Mouse (Mus musculus) forebrain, embryonic 12.5 days (tissue): ENCODE measurements around the gene Cadm3. TPM values are rescaled to one million over a fixed set of nuclear protein-coding genes. Genes with fewer than 3 reads are reported as not detected.
A peak's percentile ranks its signal among the peaks of the same experiment; 100 is the strongest.

Experiments
- ATAC-seq: fragments of 200-750 bp; cut with Nextera tagmentation; 2 replicates; pipeline ENCODE4 v1.8.0; 2017; ENCODE audit warnings: moderate TSS enrichment; ENCODE audit not compliant: low FRiP score
- H3K27ac ChIP-seq: fragments of 300-500 bp; sonication (generic); 2 replicates; pipeline ENCODE4 v1.5.1; 2016; ENCODE audit warnings: mild to moderate bottlenecking
- H3K27me3 ChIP-seq: fragments of 300-500 bp; sonication (generic); 2 replicates; pipeline ENCODE4 v1.6.1; 2016; ENCODE audit warnings: mild to moderate bottlenecking
- H3K36me3 ChIP-seq: fragments of 300-500 bp; sonication (generic); replicated peaks from 2 replicates; pipeline ENCODE4 v1.6.1; 2016; ENCODE audit warnings: mild to moderate bottlenecking
- H3K4me1 ChIP-seq: fragments of 300-500 bp; sonication (generic); 2 replicates; pipeline ENCODE4 v1.6.1; 2016
- H3K4me2 ChIP-seq: fragments of 300-500 bp; sonication (generic); 2 replicates; pipeline ENCODE4 v1.6.1; 2016; ENCODE audit warnings: mild to moderate bottlenecking, moderate library complexity
- H3K4me3 ChIP-seq: fragments of 300-500 bp; sonication (generic); replicated peaks from 2 replicates; pipeline ENCODE4 v1.5.1; 2016; ENCODE audit warnings: mild to moderate bottlenecking
- H3K9ac ChIP-seq: fragments of 300-500 bp; sonication (generic); 2 replicates; pipeline ENCODE4 v1.6.1; 2016; ENCODE audit warnings: mild to moderate bottlenecking
- H3K9me3 ChIP-seq: fragments of 300-500 bp; sonication (generic); 2 replicates; pipeline ENCODE4 v1.6.1; 2016
- WGBS: fragments of 180-500 bp; shearing (Covaris S2); methylation state at CpG from one replicate; pipeline ENCODE4 v1.1.7; 2016; 5-methylcytosine and 5-hydroxymethylcytosine counted together
- polyA plus RNA-seq: library from polyadenylated mRNA; unstranded; fragments of >200 nt; fragmentation: Nextera tagmentation; extraction: Ambion mirVana; gene quantifications from 2 replicates; pipeline ENCODE4 v1.2.1, GENCODE M21; 2016

Cadm3 gene
- polyA plus RNA-seq, 1 experiment from 2014 or later = 22.2 TPM

DNA sequence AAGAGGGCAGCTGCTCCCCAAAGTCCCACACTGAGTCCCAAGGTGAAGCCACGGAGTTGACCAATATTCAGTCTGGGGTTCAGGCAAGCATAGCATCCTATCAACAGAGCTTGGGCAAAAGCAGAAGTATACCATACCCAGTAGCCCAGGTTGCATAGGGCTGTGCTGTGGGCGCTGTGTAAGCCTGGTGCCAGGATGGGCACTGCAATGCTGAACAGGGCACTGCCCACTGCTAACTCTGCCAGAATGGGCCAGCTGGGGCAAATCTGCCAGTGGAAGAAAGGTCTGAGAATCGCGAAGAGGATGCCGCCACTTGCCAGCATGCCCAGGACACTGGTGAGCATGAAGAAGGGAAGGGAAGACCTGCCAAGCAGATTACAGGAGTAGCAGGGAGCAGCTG lies 35.1 kb downstream of the Cadm3 start:
- Histone ChIP-seq H3K27ac (no peak overlapping the region), H3K9ac (no peak overlapping the region), H3K4me2 (no peak overlapping the region), H3K27me3 (no peaks in the 10 kb centered on the region), H3K9me3 (no peaks in the 10 kb centered on the region), H3K4me3 (no peak overlapping the region), H3K36me3 (0 out of 2 replicates have a peak, but pooled peaks cover 6% of the 10 kb centered on the region), H3K4me1 (peaks cover 24% of the 10 kb centered on the region)
- ATAC-seq = no peak
- 90% methylated on average over 5 of the region's 5 CpGs for WGBS

DNA sequence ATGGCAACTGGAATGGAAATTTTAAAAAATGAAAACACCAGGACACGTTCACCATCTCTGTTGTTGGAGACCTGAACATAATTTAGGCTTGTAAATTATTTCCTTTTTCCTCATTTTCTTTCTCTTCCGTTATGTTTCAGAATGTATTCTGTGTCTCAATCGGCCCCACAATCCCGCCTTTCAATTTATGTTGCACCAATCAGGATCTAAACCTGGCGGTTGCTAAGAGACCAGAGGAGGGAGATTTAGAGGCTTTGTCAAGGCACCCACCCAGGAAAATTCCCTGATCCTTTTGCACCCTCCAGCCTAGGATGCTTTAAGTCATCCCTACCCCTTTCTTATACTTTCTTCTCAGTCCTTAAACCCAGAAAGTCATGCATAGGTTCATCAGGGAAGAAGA lies 37.8 kb downstream of the Cadm3 start:
- H3K36me3 ChIP-seq = no peaks in the 10 kb centered on the region
- no peaks in the 10 kb centered on the region for H3K27me3 ChIP-seq
- no peak overlapping the region for H3K4me2 ChIP-seq
- no peaks in the 10 kb centered on the region for H3K9me3 ChIP-seq
- 75% methylated on average over 5 of the region's 5 CpGs for WGBS
- H3K4me3 ChIP-seq = no peak overlapping the region
- ATAC-seq = no peak
- H3K27ac ChIP-seq = no peak overlapping the region
- no peak overlapping the region for H3K9ac ChIP-seq
- peaks cover 12% of the 10 kb centered on the region; the same call in 1 of the 2 replicates for H3K4me1 ChIP-seq

DNA sequence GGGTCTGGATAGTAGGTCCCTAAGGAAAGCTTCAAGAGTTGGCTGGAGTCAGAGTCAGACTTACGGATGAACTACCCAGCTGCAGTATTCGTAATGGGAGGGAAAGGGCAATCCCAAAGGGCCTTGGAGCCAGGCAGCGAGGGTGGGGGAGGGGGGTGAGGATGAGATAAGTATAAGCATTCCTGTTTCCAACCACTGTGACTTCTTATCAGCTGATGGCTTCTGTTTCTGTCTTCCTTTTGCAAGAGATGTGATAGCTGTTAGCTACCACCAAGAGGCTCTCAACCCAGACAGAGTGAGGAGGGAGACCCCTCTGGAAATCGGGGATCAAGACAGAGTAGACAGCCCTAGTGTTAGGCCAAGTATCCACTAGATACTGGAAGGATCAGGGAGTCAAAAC lies 38.3 kb downstream of the Cadm3 start:
- no peak overlapping the region for H3K9ac ChIP-seq
- 55% methylated on average over 4 of the region's 4 CpGs for WGBS
- H3K36me3 ChIP-seq = no peaks in the 10 kb centered on the region
- ATAC-seq = no peak
- H3K9me3 ChIP-seq = no peaks in the 10 kb centered on the region
- no peak overlapping the region for H3K4me2 ChIP-seq
- no peak overlapping the region for H3K4me3 ChIP-seq
- H3K27ac ChIP-seq = no peak overlapping the region
- H3K4me1 ChIP-seq = peaks cover 12% of the 10 kb centered on the region; the same call in 1 of the 2 replicates
- no peaks in the 10 kb centered on the region for H3K27me3 ChIP-seq

DNA sequence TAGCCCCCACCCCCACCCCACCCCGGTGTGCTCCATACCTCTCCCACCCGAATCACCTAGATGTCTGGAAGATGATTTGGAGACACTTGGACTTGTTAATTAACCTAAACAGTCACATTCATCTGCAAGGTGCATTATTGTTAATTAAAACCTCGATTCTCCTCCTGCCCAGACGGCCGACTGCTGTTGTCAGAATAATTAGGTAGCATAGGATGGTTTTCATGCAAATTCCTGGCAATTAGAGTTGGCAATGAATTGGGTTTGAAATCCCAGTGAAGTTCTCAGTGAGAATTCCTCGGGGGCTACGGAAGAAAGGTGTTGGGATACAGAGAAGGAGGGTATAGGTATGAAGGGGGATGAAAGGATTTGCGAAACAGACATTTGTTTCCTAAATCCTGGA lies 39.0 kb downstream of the Cadm3 start:
- Histone ChIP-seq H3K9me3 (no peaks in the 10 kb centered on the region), H3K4me1 (peaks cover 12% of the 10 kb centered on the region; the same call in 1 of the 2 replicates), H3K27me3 (no peaks in the 10 kb centered on the region), H3K4me3 (no peak overlapping the region), H3K27ac (no peak overlapping the region), H3K9ac (no peak overlapping the region), H3K36me3 (no peaks in the 10 kb centered on the region), H3K4me2 (no peak overlapping the region)
- peak; percentile 39; the same call in 1 of the 2 replicates for ATAC-seq
- 35% methylated on average over 8 of the region's 8 CpGs for WGBS

DNA sequence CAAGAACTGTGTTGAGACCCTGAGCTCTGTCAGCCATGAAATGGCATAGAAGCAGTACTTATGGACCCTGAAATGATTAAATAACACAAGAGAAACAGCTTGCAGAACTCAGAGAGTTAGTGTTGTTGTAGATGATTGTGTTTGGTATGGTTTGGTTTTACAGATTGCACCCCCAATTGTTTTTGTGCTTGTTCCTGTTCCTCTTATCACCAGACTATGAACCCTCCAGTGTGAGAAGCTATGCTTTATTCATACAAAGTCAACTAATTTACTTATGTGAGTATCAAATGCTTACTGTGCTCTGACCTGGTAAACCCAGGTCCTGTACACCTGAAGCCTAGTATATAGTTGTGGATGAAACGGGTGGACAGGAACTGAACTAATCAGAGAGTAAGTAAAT lies 40.9 kb downstream of the Cadm3 start:
- Histone ChIP-seq H3K36me3 (no peaks in the 10 kb centered on the region), H3K9ac (no peak overlapping the region), H3K4me2 (no peak overlapping the region), H3K9me3 (no peaks in the 10 kb centered on the region), H3K27ac (no peak overlapping the region), H3K4me3 (no peak overlapping the region), H3K4me1 (peaks cover 17% of the 10 kb centered on the region; the same call in 1 of the 2 replicates), H3K27me3 (no peaks in the 10 kb centered on the region)
- no peak for ATAC-seq
- 76% methylated on average over 1 of the region's 1 CpGs for WGBS

DNA sequence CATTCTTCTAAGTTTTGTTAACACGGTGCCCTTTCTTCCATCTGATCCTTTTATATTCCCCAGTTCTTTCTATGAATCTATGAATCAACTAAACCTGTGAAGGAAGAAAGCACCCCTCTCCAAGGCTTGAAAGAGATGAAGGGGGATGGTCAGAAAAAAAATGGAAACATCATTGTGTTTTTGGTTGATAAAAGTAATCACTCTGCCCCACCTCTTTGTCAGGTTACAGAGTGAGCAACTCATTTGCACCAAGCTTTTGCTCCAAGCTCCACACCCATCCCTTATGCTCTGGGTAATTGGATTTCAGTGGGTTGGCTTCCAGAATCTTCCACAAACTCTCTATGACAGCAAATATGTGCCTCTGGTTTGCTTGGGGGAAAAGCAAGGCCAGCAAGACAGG lies 42.1 kb downstream of the Cadm3 start:
- 93% methylated on average over 1 of the region's 1 CpGs for WGBS
- H3K36me3 ChIP-seq = no peaks in the 10 kb centered on the region
- ATAC-seq = no peak

DNA sequence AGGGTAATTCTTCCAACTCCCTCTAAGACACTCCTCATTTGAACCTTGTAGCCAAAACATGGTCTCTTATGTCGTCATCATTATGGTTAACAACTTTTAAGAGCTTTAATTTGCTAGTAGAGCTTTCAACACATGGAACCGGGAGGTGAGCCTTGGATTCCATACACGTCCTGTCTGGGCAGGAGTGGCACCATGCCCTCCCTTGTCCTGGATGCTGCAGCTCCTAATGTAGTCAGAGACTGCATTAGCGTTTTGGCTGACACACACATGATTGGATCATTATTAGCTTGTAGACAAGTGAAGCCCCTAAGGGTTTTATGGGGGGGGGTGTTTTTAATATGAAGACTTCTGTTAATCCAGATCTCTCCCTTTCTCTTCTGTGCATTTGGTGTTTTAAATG lies 42.5 kb downstream of the Cadm3 start:
- Histone ChIP-seq H3K4me3 (no peak overlapping the region), H3K36me3 (no peaks in the 10 kb centered on the region), H3K9me3 (no peaks in the 10 kb centered on the region), H3K4me2 (no peak overlapping the region), H3K27ac (no peak overlapping the region), H3K27me3 (no peaks in the 10 kb centered on the region), H3K9ac (no peak overlapping the region), H3K4me1 (peaks cover 18% of the 10 kb centered on the region; the same call in 1 of the 2 replicates)
- ATAC-seq = no peak
- WGBS = 73% methylated on average over 4 of the region's 4 CpGs

More for the DNA sequence above, 42.1 kb downstream of the Cadm3 start:
- no peak overlapping the region for H3K27ac ChIP-seq
- no peak overlapping the region for H3K9ac ChIP-seq
- no peaks in the 10 kb centered on the region for H3K27me3 ChIP-seq
- peaks cover 18% of the 10 kb centered on the region; the same call in 1 of the 2 replicates for H3K4me1 ChIP-seq
- no peaks in the 10 kb centered on the region for H3K9me3 ChIP-seq
- no peak overlapping the region for H3K4me2 ChIP-seq
- H3K4me3 ChIP-seq = no peak overlapping the region

DNA sequence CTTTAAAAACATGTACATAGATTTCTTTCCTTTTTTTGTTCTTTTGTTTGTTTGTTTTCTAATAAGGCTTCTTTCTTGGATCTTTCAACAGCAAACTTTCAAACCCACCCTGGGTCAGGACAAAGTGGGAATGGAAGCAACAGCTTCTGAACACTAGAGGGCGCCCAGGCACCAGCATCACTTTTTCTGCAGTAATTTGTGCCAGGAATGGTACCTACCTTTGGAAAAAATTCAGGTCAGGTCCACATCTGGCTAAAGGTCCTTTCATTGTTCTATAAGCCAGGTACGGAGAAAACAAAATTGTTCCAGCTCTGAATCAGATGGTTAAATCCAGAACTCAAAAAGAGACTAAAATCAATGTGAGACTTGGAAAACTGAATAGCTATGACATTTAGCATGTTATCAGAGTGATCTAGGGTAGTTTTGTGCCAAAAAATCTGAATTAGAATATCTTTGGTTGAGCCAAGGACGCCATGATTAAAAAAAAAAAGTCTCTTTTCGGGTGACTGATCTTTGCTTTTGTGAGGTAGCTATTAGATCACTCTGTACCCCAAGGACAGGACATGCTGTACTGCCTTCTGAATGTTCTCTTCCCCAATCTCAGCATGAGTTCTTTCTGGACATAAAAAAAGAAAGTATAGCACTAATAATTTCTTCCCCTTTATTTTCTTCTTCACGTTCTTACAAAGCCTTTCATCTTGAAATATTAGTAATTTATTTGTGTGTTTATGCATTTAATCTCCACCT lies 43.5 kb downstream of the Cadm3 start:
- Histone ChIP-seq H3K4me1 (peaks cover 9% of the 10 kb centered on the region; the same call in 1 of the 2 replicates), H3K4me2 (no peak overlapping the region), H3K27me3 (no peaks in the 10 kb centered on the region), H3K9ac (no peak overlapping the region), H3K27ac (no peak overlapping the region), H3K36me3 (no peaks in the 10 kb centered on the region), H3K4me3 (no peak overlapping the region), H3K9me3 (no peaks in the 10 kb centered on the region)
- WGBS = 38% methylated on average over 5 of the region's 5 CpGs
- ATAC-seq = no peak

DNA sequence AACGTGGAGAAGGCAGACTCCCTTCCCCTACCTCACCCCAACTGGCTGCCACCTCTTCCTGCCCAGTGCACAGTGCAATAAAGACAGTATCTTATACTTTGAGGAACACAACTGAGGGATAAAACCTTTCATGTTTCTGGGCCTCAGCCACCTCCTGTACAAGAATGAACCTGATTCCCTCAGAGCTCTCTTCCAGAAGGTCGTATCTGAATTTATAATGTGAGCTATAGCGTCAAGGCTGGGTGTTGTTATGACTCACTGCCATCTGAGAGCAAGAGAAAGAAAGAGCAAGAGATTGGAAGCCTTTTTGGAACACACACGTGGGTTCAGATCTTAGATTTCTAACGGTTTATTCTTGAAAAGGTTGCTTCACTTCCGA lies 45.3 kb downstream of the Cadm3 start:
- H3K27me3 ChIP-seq = no peaks in the 10 kb centered on the region
- H3K27ac ChIP-seq = no peak overlapping the region
- H3K4me3 ChIP-seq = no peak overlapping the region
- no peaks in the 10 kb centered on the region for H3K36me3 ChIP-seq
- ATAC-seq = no peak
- H3K9me3 ChIP-seq = no peaks in the 10 kb centered on the region
- no peak overlapping the region for H3K9ac ChIP-seq
- WGBS = 73% methylated on average over 6 of the region's 6 CpGs
- no peak overlapping the region for H3K4me2 ChIP-seq
- peaks cover 6% of the 10 kb centered on the region; the same call in 1 of the 2 replicates for H3K4me1 ChIP-seq

DNA sequence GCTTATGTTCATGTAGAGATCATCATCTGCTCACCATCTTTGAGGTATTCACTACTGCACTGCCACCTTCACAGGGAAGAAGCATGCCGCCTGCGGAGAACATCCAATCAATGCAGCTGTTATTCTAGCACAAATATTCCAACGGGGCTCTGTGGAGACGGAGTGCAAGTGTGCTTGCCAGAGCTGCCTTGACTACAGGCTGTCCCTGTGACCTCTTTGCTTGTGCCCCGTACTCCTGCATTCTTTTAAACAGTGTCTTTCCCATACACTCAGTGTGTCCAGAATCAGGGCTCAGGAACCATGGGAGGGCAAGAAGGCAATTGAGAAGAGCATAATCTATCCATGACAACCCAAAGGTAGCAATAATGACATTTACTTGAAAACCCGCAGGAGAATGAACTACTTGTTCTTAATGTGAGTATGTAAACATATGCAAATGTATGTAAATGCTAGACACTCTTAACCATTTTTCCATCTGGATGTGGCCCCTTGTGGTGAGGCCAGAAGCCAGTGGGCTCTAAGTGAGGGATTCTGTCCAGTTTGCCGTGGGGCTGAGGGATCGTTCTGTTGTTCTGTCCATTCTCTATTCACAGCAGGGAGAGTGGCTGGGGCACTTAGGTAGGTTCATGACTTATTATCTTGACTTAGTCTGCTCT lies 45.8 kb downstream of the Cadm3 start:
- Histone ChIP-seq H3K36me3 (no peaks in the 10 kb centered on the region), H3K9ac (no peak overlapping the region), H3K4me3 (no peak overlapping the region), H3K27ac (no peak overlapping the region), H3K27me3 (no peaks in the 10 kb centered on the region), H3K4me1 (peaks cover 6% of the 10 kb centered on the region; the same call in 1 of the 2 replicates), H3K9me3 (no peaks in the 10 kb centered on the region), H3K4me2 (no peak overlapping the region)
- no peak for ATAC-seq
- 56% methylated on average over 8 of the region's 8 CpGs for WGBS

DNA sequence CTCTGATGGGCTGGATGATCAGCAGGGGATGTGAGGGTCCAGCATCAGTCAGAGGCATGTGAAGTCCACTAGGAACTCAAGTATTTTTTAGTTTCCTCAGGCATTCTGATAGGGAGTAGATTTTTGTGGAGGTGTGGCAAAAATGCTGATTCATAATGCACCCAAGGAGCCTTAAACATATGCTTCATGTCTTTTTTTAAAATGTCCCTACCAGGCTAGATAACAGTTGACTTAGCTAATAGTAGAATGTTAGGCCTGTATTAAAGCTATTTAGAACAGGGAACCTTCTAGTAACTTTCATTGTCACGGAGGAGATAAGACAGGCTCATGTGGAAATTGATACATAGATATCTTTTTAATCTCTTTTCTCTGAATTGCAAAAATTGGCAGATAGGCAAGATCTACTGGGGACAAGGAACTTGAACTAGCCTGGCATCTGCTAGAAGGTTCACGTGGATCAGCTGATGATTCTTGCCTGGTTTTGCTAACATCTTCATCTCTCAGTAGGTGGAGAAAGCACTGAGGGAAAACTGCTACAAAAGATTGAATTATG lies 49.5 kb downstream of the Cadm3 start:
- no peak overlapping the region for H3K27ac ChIP-seq
- no peaks in the 10 kb centered on the region for H3K9me3 ChIP-seq
- no peaks in the 10 kb centered on the region for H3K36me3 ChIP-seq
- H3K4me1 ChIP-seq = peaks cover 6% of the 10 kb centered on the region; the same call in 1 of the 2 replicates
- ATAC-seq = no peak
- WGBS = 95% methylated on average over 2 of the region's 2 CpGs
- no peak overlapping the region for H3K4me3 ChIP-seq
- H3K4me2 ChIP-seq = no peak overlapping the region
- no peak overlapping the region for H3K9ac ChIP-seq
- no peaks in the 10 kb centered on the region for H3K27me3 ChIP-seq

DNA sequence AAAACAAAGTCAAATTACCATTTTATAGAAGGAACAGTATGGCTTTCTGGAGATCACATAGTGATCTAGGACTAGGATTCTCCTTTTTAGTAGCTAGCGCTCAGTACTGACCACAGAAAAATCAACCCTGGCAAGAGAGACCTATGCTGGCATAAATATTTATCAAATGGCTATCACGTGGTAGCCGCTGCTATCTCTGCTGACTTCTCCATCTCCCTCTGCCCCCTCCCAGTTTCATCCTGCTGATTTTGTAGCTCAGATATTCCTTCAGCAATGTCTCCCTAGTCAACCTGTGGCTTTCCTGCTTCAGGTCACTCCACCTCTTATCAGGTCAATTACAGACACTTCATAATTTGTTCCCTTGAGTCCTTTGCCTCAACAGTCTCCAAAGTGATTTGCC lies 51.8 kb downstream of the Cadm3 start:
- Histone ChIP-seq H3K9me3 (no peaks in the 10 kb centered on the region), H3K36me3 (no peaks in the 10 kb centered on the region), H3K4me3 (no peak overlapping the region), H3K4me2 (no peak overlapping the region), H3K27ac (no peak overlapping the region), H3K9ac (no peak overlapping the region), H3K4me1 (no peaks in the 10 kb centered on the region), H3K27me3 (no peaks in the 10 kb centered on the region)
- ATAC-seq = no peak
- 94% methylated on average over 3 of the region's 3 CpGs for WGBS
